Mouse (Mus musculus) kidney, postnatal 0 days (tissue): ENCODE measurements around the gene Slc25a23. TPM values are rescaled to one million over a fixed set of nuclear protein-coding genes. Genes with fewer than 3 reads are reported as not detected.

Experiments used
- ATAC-seq: fragments of 200-750 bp; cut with Nextera tagmentation; replicated peaks from 2 replicates; pipeline ENCODE4 v1.8.0; 2017; ENCODE audit warnings: low read depth, moderate number of reproducible peaks, moderate TSS enrichment, moderate library complexity; ENCODE audit not compliant: low FRiP score
- DNase-seq: peaks from one replicate; pipeline ENCODE4 v3.0.0-alpha.2; 2016; ENCODE audit warnings: low spot score
- H3K27ac ChIP-seq: fragments of 300-500 bp; sonication (generic); 2 replicates; pipeline ENCODE4 v1.5.1; 2014; ENCODE audit warnings: mild to moderate bottlenecking
- H3K27me3 ChIP-seq: fragments of 300-500 bp; sonication (generic); 2 replicates; pipeline ENCODE4 v1.6.1; 2014; ENCODE audit warnings: low read length, mixed read lengths; ENCODE audit not compliant: insufficient read depth
- H3K36me3 ChIP-seq: fragments of 300-500 bp; sonication (generic); 2 replicates; pipeline ENCODE4 v1.6.1; 2014; ENCODE audit warnings: low read length, mixed read lengths; ENCODE audit not compliant: insufficient read depth
- H3K4me1 ChIP-seq: fragments of 300-500 bp; sonication (generic); replicated peaks from 2 replicates; pipeline ENCODE4 v1.6.1; 2014; ENCODE audit warnings: antibody characterized with exemption, low read length, mixed read lengths; ENCODE audit not compliant: insufficient read depth
- H3K4me2 ChIP-seq: fragments of 300-500 bp; sonication (generic); 2 replicates; pipeline ENCODE4 v1.6.1; 2014; ENCODE audit warnings: mild to moderate bottlenecking, low read length, moderate library complexity, mixed read lengths
- H3K4me3 ChIP-seq: fragments of 300-500 bp; sonication (generic); replicated peaks from 2 replicates; pipeline ENCODE4 v1.5.1; 2014; ENCODE audit warnings: low read depth, low read length
- H3K9ac ChIP-seq: fragments of 300-500 bp; sonication (generic); 2 replicates; pipeline ENCODE4 v1.6.1; 2014; ENCODE audit warnings: low read depth, low read length
- H3K9me3 ChIP-seq: fragments of 300-500 bp; sonication (generic); replicated peaks from 2 replicates; pipeline ENCODE4 v1.6.1; 2016; ENCODE audit warnings: low read length, inconsistent platforms, mixed read lengths
- CTCF ChIP-seq: IDR thresholded peaks from 2 replicates; pipeline ENCODE4 v1.5.1; 2016; ENCODE audit warnings: antibody characterized with exemption, low read depth, mild to moderate bottlenecking, moderate library complexity
- WGBS: fragments of 180-500 bp; shearing (Covaris S2); extraction: QIAGEN DNeasy Blood & Tissue Kit; methylation state at CpG from one replicate; pipeline ENCODE4 v1.1.7; 2014; 5-methylcytosine and 5-hydroxymethylcytosine counted together
- polyA plus RNA-seq: library from polyadenylated mRNA; unstranded; fragments of >200 nt; fragmentation: Nextera tagmentation; extraction: Ambion mirVana; gene quantifications from 2 replicates; pipeline ENCODE4 v1.2.1, GENCODE M21; 2015

Gene Slc25a23
- polyA plus RNA-seq, 1 experiment from 2014 or later: 10.7 TPM

DNA sequence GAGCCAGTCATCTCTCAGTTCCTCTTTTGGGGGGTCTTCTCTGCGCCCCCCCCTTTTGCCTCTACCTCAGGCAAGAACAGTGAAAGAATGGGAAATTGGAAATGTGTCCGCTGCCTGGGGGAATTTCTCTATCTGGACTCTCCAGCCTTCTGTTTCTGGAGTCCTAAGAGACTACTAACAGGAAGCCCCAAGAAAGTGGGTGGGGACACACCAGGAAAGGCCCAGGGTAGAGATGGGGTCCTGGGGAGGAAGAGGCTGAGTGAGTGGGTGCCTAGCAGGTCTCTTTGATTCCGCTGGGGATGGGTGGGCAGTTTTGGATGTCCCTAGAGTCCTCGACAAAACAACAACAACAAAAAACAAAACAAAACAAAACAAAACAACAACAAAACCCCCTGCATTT lies 44.8 kb upstream of the Slc25a23 start:
- no peaks in the 10 kb centered on the region for H3K9me3 ChIP-seq
- peak overlapping the region; percentile 70 for H3K4me2 ChIP-seq
- 44% methylated on average over 4 of the region's 4 CpGs for WGBS
- no peak overlapping the region for H3K9ac ChIP-seq
- H3K4me3 ChIP-seq: peak overlapping the region; percentile 65
- no peaks in the 10 kb centered on the region for H3K36me3 ChIP-seq
- H3K27ac ChIP-seq: peak overlapping the region; percentile 60
- H3K4me1 ChIP-seq: peaks cover 9% of the 10 kb centered on the region
- ATAC-seq: no peak
- DNase-seq: no peak
- no peaks in the 10 kb centered on the region for H3K27me3 ChIP-seq
- no peak for TF ChIP-seq CTCF

DNA sequence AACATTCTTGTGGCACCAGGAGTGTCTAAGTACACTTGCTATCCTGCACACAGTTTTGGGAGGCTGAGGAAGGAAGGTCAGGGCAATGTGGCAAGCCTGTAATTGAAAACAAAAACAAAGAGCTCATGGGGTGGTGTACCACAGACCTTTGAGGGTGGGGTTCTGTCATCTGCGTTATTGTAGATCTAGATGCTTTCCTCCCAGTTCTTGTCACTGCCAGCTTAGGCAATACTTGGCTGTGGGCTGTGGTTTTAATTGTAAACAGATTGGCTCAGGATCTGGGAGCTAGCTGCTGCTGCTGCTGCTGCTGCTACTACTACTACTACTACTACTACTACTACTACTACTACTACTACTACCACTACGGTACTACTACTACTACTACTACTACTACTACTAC lies 42.6 kb upstream of the Slc25a23 start:
- TF ChIP-seq CTCF: no peak
- H3K27ac ChIP-seq: no peak overlapping the region
- WGBS: 84% methylated on average over 2 of the region's 2 CpGs
- no peaks in the 10 kb centered on the region for H3K9me3 ChIP-seq
- H3K27me3 ChIP-seq: no peaks in the 10 kb centered on the region
- DNase-seq (no peak), ATAC-seq (no peak)
- H3K4me3 ChIP-seq: no peak overlapping the region
- no peak overlapping the region for H3K9ac ChIP-seq
- H3K36me3 ChIP-seq: no peaks in the 10 kb centered on the region
- H3K4me1 ChIP-seq: peaks cover 9% of the 10 kb centered on the region
- no peak overlapping the region for H3K4me2 ChIP-seq

DNA sequence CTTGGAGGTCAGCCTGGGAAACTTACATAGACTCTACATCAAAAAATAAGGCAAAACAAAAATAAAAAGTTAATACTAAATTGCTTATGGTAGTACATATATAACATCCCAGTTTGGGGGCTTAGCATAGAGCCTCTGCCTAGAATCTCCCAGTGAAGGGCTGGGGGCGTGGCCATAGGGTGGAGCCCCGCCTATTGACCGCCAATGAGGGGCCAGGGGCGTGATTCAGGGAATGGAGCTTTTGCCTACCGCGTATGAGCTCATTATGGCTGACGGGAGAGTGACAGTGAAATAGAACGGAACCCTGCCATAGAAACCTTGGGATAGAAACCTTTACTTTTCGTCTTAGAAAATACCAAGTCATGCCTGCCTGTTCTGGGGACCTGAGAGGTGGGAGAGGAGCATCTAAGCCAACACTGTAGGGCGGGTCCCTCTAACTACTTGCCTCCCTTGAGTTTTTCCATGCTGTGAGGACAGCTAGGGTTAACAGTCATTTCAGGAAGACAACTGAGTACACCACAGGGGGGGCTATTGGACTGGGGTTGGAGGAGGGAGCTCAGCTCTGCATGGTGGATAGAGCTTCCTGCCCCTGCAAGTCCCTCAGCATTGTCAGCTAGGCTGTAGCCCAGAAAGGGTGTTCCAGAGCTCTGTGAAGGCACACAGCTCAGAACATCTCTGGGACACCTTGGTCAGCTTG lies 40.1 kb upstream of the Slc25a23 start:
- Histone ChIP-seq H3K4me3 (no peak overlapping the region), H3K9me3 (no peaks in the 10 kb centered on the region), H3K27ac (no peak overlapping the region), H3K4me2 (no peak overlapping the region), H3K27me3 (no peaks in the 10 kb centered on the region), H3K9ac (no peak overlapping the region), H3K4me1 (peaks cover 8% of the 10 kb centered on the region; the same call in 1 of the 2 replicates), H3K36me3 (no peaks in the 10 kb centered on the region)
- ATAC-seq (no peak), DNase-seq (no peak)
- TF ChIP-seq CTCF: no peak
- WGBS: 16% methylated on average over 10 of the region's 10 CpGs

DNA sequence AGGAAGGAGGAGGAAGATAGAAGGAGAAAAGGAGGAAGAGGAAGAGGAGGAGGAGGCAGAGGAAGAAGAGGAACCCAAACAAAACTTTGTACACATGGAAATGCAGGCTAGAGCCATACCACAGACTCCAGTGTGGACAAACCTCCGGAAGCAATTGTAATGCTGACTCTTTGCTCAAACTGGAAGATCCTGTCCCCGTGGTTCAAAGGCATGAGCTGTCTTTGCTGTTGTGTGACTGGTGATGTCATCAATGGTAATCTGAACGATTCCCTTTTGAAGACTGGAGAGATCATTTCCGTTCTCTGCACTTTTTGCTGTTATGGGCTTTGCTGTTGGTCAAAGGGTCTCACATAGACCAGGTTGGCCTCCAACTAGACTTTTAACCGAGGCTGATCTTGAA lies 38.7 kb upstream of the Slc25a23 start:
- no peak for ATAC-seq
- no peak for TF ChIP-seq CTCF
- H3K4me3 ChIP-seq: no peak overlapping the region
- no peaks in the 10 kb centered on the region for H3K27me3 ChIP-seq
- H3K4me2 ChIP-seq: no peak overlapping the region
- H3K27ac ChIP-seq: no peak overlapping the region
- H3K9ac ChIP-seq: no peak overlapping the region
- H3K36me3 ChIP-seq: no peaks in the 10 kb centered on the region
- H3K4me1 ChIP-seq: no peaks in the 10 kb centered on the region
- H3K9me3 ChIP-seq: no peaks in the 10 kb centered on the region
- DNase-seq: no peak
- 85% methylated on average over 5 of the region's 5 CpGs for WGBS

DNA sequence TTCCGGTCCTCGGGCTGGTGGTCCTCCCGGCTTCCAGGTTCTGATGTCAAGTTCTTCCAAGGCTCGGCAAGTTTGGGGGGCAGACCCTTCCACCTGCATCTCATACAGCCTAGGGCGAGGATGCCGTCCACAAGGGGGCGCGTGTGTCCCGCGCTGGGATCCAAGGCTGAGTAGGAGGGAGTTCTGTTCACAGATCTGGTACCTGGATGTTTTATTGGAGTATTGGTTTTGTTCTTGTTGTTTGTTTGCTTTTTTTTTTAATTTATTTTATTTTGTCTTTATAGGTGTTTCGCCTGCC lies 36.9 kb upstream of the Slc25a23 start:
- no peak overlapping the region for H3K9ac ChIP-seq
- ATAC-seq (peak; percentile 75), DNase-seq (peak; percentile 78)
- H3K9me3 ChIP-seq: no peaks in the 10 kb centered on the region
- peak overlapping the region; percentile 51 for H3K4me2 ChIP-seq
- H3K4me1 ChIP-seq: no peaks in the 10 kb centered on the region
- H3K4me3 ChIP-seq: peak overlapping the region; percentile 8
- H3K27me3 ChIP-seq: no peaks in the 10 kb centered on the region
- WGBS: 0% methylated on average over 11 of the region's 11 CpGs
- TF ChIP-seq CTCF: peak; percentile 92
- no peak overlapping the region for H3K27ac ChIP-seq
- H3K36me3 ChIP-seq: no peaks in the 10 kb centered on the region

DNA sequence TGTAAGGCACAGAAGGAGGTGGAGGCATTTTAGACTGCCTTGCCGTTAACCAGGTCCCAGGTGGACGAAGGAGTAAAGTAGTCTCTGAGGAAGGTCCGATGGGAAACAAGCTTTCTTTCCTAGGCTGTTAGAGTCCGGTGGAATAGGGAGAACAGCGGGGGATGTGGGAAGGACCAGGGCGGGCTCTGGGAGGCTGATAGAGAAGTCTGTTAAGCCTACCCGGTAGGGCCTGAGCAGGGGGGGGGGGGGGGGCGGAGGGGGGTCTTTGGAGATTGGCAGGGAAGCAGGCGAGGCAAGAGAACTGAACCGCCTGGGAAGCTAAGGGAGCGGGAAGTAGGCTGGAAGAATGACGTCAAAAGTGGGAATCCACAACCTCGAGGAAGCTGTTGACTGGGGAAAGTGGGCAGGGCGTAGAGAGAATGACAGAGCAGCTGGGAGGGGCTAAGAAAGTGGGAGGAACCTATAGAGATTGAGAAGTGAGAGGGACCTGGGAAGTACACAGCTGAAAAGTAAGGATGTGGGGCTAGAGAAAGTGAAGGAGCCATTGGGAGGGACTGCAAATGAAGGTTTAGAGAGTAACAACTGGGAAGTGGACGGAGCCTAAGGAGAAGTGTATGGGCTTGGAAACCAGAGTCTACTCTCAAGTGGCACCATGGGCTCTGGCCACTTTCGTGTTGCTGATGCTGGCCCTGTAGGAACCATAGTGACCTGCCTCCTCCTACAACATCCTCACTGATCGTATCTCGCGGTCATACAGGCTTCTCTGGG lies 36.4 kb upstream of the Slc25a23 start:
- DNase-seq: peak; percentile 94
- ATAC-seq: peak; percentile 92
- no peak overlapping the region for H3K9ac ChIP-seq
- no peaks in the 10 kb centered on the region for H3K9me3 ChIP-seq
- no peaks in the 10 kb centered on the region for H3K27me3 ChIP-seq
- H3K4me3 ChIP-seq: peak overlapping the region; percentile 8
- H3K27ac ChIP-seq: no peak overlapping the region
- H3K4me2 ChIP-seq: peak overlapping the region; percentile 51
- TF ChIP-seq CTCF: no peak
- 1% methylated on average over 18 of the region's 19 CpGs for WGBS
- H3K4me1 ChIP-seq: no peaks in the 10 kb centered on the region
- no peaks in the 10 kb centered on the region for H3K36me3 ChIP-seq
